Mouse (Mus musculus): ENCODE measurements around the gene Usp35. TPM values are rescaled to one million over a fixed set of nuclear protein-coding genes. Genes with fewer than 3 reads are reported as not detected.

Usp35 gene
- polyA plus RNA-seq, 1 experiment from 2014 or later, result 2.8 TPM

- no peak overlapping the region for H3K4me2 ChIP-seq (ENCODE audit: low read depth)
- peaks cover 11% of the 10 kb centered on the region for H3K4me1 ChIP-seq (ENCODE audit: control insufficient read depth, insufficient read depth, low read length)
- H3K36me3 ChIP-seq (ENCODE audit: control insufficient read depth, insufficient read depth, low read length), result no peaks in the 10 kb centered on the region
- H3K27ac ChIP-seq (ENCODE audit: low read depth, low read length), result no peak overlapping the region
- peaks cover 21% of the 10 kb centered on the region for H3K27me3 ChIP-seq (ENCODE audit: control insufficient read depth, insufficient read depth, low read length)
- no peaks in the 10 kb centered on the region for H3K9me3 ChIP-seq (ENCODE audit: control insufficient read depth, low read length)
- ATAC-seq (ENCODE audit: insufficient read depth, low FRiP score, low TSS enrichment), result no peak
- H3K9ac ChIP-seq (ENCODE audit: low read length), result no peak overlapping the region
- WGBS, result 94% methylated on average over 3 of the region's 3 CpGs
- no peak for DNase-seq (ENCODE audit: low spot score)
- H3K4me3 ChIP-seq (ENCODE audit: low read depth, low read length), result no peak overlapping the region
These were observed 2.1 kb downstream of the Usp35 start for GRCm38 (mm10) chr7:97329676-97330075.

- Histone ChIP-seq H3K4me3 (ENCODE audit: low read depth, low read length) (no peak overlapping the region), H3K9ac (ENCODE audit: low read length) (no peak overlapping the region), H3K4me1 (ENCODE audit: control insufficient read depth, insufficient read depth, low read length) (peaks cover 11% of the 10 kb centered on the region), H3K9me3 (ENCODE audit: control insufficient read depth, low read length) (no peaks in the 10 kb centered on the region), H3K36me3 (ENCODE audit: control insufficient read depth, insufficient read depth, low read length) (no peaks in the 10 kb centered on the region), H3K27ac (ENCODE audit: low read depth, low read length) (no peak overlapping the region), H3K4me2 (ENCODE audit: low read depth) (no peak overlapping the region), H3K27me3 (ENCODE audit: control insufficient read depth, insufficient read depth, low read length) (peaks cover 27% of the 10 kb centered on the region)
- DNase-seq (ENCODE audit: low spot score) (no peak), ATAC-seq (ENCODE audit: insufficient read depth, low FRiP score, low TSS enrichment) (no peak)
- WGBS, result 71% methylated on average over 13 of the region's 13 CpGs
These were observed 2.8 kb downstream of the Usp35 start for GRCm38 (mm10) chr7:97328891-97329588.

- no peak overlapping the region for H3K9ac ChIP-seq (ENCODE audit: low read length)
- no peak overlapping the region for H3K4me3 ChIP-seq (ENCODE audit: low read depth, low read length)
- H3K9me3 ChIP-seq (ENCODE audit: control insufficient read depth, low read length), result no peaks in the 10 kb centered on the region
- DNase-seq (ENCODE audit: low spot score) (no peak), ATAC-seq (ENCODE audit: insufficient read depth, low FRiP score, low TSS enrichment) (no peak)
- WGBS, result 90% methylated on average over 4 of the region's 4 CpGs
- H3K27ac ChIP-seq (ENCODE audit: low read depth, low read length), result no peak overlapping the region
- H3K27me3 ChIP-seq (ENCODE audit: control insufficient read depth, insufficient read depth, low read length), result peaks cover 27% of the 10 kb centered on the region
- no peak overlapping the region for H3K4me2 ChIP-seq (ENCODE audit: low read depth)
- H3K36me3 ChIP-seq (ENCODE audit: control insufficient read depth, insufficient read depth, low read length), result no peaks in the 10 kb centered on the region
- H3K4me1 ChIP-seq (ENCODE audit: control insufficient read depth, insufficient read depth, low read length), result peaks cover 9% of the 10 kb centered on the region; the same call in 1 of the 2 replicates
These were observed 4.4 kb downstream of the Usp35 start for GRCm38 (mm10) chr7:97327376-97327775.

- WGBS, result 11% methylated on average over 91 of the region's 96 CpGs
- H3K9me3 ChIP-seq (ENCODE audit: control insufficient read depth, low read length), result no peaks in the 10 kb centered on the region
- peak overlapping the region; percentile 35 for H3K4me2 ChIP-seq (ENCODE audit: low read depth)
- no peaks in the 10 kb centered on the region for H3K36me3 ChIP-seq (ENCODE audit: control insufficient read depth, insufficient read depth, low read length)
- H3K27me3 ChIP-seq (ENCODE audit: control insufficient read depth, insufficient read depth, low read length), result peaks cover 27% of the 10 kb centered on the region
- H3K4me1 ChIP-seq (ENCODE audit: control insufficient read depth, insufficient read depth, low read length), result peaks cover 7% of the 10 kb centered on the region; the same call in 1 of the 2 replicates
- peak overlapping the region; percentile 20 for H3K4me3 ChIP-seq (ENCODE audit: low read depth, low read length)
- DNase-seq (ENCODE audit: low spot score) (peak; percentile 45), ATAC-seq (ENCODE audit: insufficient read depth, low FRiP score, low TSS enrichment) (peak; percentile 25; the same call in 1 of the 2 replicates)
- H3K9ac ChIP-seq (ENCODE audit: low read length), result peak overlapping the region; percentile 4; the same call in 1 of the 2 replicates
- H3K27ac ChIP-seq (ENCODE audit: low read depth, low read length), result no peak overlapping the region
These were observed 6.4 kb downstream of the Usp35 start for GRCm38 (mm10) chr7:97325156-97325985.

- no peak for DNase-seq (ENCODE audit: low spot score)
- no peak overlapping the region for H3K27ac ChIP-seq (ENCODE audit: low read depth, low read length)
- H3K9me3 ChIP-seq (ENCODE audit: control insufficient read depth, low read length), result no peaks in the 10 kb centered on the region
- no peak overlapping the region for H3K4me3 ChIP-seq (ENCODE audit: low read depth, low read length)
- peaks cover 27% of the 10 kb centered on the region for H3K27me3 ChIP-seq (ENCODE audit: control insufficient read depth, insufficient read depth, low read length)
- no peak overlapping the region for H3K9ac ChIP-seq (ENCODE audit: low read length)
- peaks cover 7% of the 10 kb centered on the region; the same call in 1 of the 2 replicates for H3K4me1 ChIP-seq (ENCODE audit: control insufficient read depth, insufficient read depth, low read length)
- H3K4me2 ChIP-seq (ENCODE audit: low read depth), result no peak overlapping the region
- ATAC-seq (ENCODE audit: insufficient read depth, low FRiP score, low TSS enrichment), result no peak
- 88% methylated on average over 8 of the region's 8 CpGs for WGBS
- no peaks in the 10 kb centered on the region for H3K36me3 ChIP-seq (ENCODE audit: control insufficient read depth, insufficient read depth, low read length)
These were observed 7.5 kb downstream of the Usp35 start for GRCm38 (mm10) chr7:97324342-97324741.

GRCm38 (mm10) chr7:97317706-97318105 is 14.1 kb downstream of the Usp35 start:
- DNase-seq (ENCODE audit: low spot score), result no peak
- Histone ChIP-seq H3K27ac (ENCODE audit: low read depth, low read length) (no peak overlapping the region), H3K9me3 (ENCODE audit: control insufficient read depth, low read length) (no peaks in the 10 kb centered on the region), H3K4me3 (ENCODE audit: low read depth, low read length) (no peak overlapping the region), H3K4me1 (ENCODE audit: control insufficient read depth, insufficient read depth, low read length) (no peaks in the 10 kb centered on the region), H3K4me2 (ENCODE audit: low read depth) (no peak overlapping the region), H3K9ac (ENCODE audit: low read length) (no peak overlapping the region), H3K36me3 (ENCODE audit: control insufficient read depth, insufficient read depth, low read length) (no peaks in the 10 kb centered on the region), H3K27me3 (ENCODE audit: control insufficient read depth, insufficient read depth, low read length) (no peaks in the 10 kb centered on the region)
- no peak for ATAC-seq (ENCODE audit: insufficient read depth, low FRiP score, low TSS enrichment)
- WGBS, result 92% methylated on average over 3 of the region's 3 CpGs

GRCm38 (mm10) chr7:97315656-97316055 is 16.2 kb downstream of the Usp35 start:
- Histone ChIP-seq H3K4me2 (ENCODE audit: low read depth) (no peak overlapping the region), H3K36me3 (ENCODE audit: control insufficient read depth, insufficient read depth, low read length) (no peaks in the 10 kb centered on the region), H3K27ac (ENCODE audit: low read depth, low read length) (no peak overlapping the region), H3K4me1 (ENCODE audit: control insufficient read depth, insufficient read depth, low read length) (no peaks in the 10 kb centered on the region), H3K9ac (ENCODE audit: low read length) (no peak overlapping the region), H3K4me3 (ENCODE audit: low read depth, low read length) (no peak overlapping the region), H3K9me3 (ENCODE audit: control insufficient read depth, low read length) (no peaks in the 10 kb centered on the region), H3K27me3 (ENCODE audit: control insufficient read depth, insufficient read depth, low read length) (no peaks in the 10 kb centered on the region)
- 78% methylated on average over 6 of the region's 6 CpGs for WGBS
- ATAC-seq (ENCODE audit: insufficient read depth, low FRiP score, low TSS enrichment) (no peak), DNase-seq (ENCODE audit: low spot score) (no peak)

- Histone ChIP-seq H3K4me2 (ENCODE audit: low read depth) (no peak overlapping the region), H3K9ac (ENCODE audit: low read length) (no peak overlapping the region), H3K27ac (ENCODE audit: low read depth, low read length) (no peak overlapping the region), H3K4me3 (ENCODE audit: low read depth, low read length) (no peak overlapping the region), H3K36me3 (ENCODE audit: control insufficient read depth, insufficient read depth, low read length) (no peaks in the 10 kb centered on the region), H3K4me1 (ENCODE audit: control insufficient read depth, insufficient read depth, low read length) (no peaks in the 10 kb centered on the region), H3K27me3 (ENCODE audit: control insufficient read depth, insufficient read depth, low read length) (no peaks in the 10 kb centered on the region), H3K9me3 (ENCODE audit: control insufficient read depth, low read length) (no peaks in the 10 kb centered on the region)
- ATAC-seq (ENCODE audit: insufficient read depth, low FRiP score, low TSS enrichment) (no peak), DNase-seq (ENCODE audit: low spot score) (no peak)
- WGBS, result 90% methylated on average over 5 of the region's 5 CpGs
These were observed 17.2 kb downstream of the Usp35 start for GRCm38 (mm10) chr7:97314646-97315045.
